Mouse (Mus musculus) limb, embryonic 12.5 days (tissue): ENCODE results near the gene Grik4. TPM values are rescaled to one million over a fixed set of nuclear protein-coding genes. Genes with fewer than 3 reads are reported as not detected.
"Not testable (repeated sequence)": the region's sequence is repeated elsewhere in the genome, so short reads cannot be mapped to it uniquely, and the experiment has no call there.

Experiments used
- ATAC-seq: fragments of 200-750 bp; cut with Nextera tagmentation; 2 replicates; pipeline ENCODE4 v1.8.0; 2017; ENCODE audit warnings: low read depth, moderate TSS enrichment; ENCODE audit not compliant: insufficient number of reproducible peaks, insufficient read depth, low FRiP score, low TSS enrichment
- H3K27ac ChIP-seq: fragments of 300-500 bp; sonication (generic); 2 replicates; pipeline ENCODE4 v1.5.1; 2016; ENCODE audit warnings: mild to moderate bottlenecking, moderate library complexity
- H3K27me3 ChIP-seq: fragments of 300-500 bp; sonication (generic); 2 replicates; pipeline ENCODE4 v1.6.1; 2016; ENCODE audit warnings: mild to moderate bottlenecking, moderate library complexity
- H3K36me3 ChIP-seq: fragments of 300-500 bp; sonication (generic); 2 replicates; pipeline ENCODE4 v1.6.1; 2016; ENCODE audit warnings: mild to moderate bottlenecking, moderate library complexity
- H3K4me1 ChIP-seq: fragments of 300-500 bp; sonication (generic); replicated peaks from 2 replicates; pipeline ENCODE4 v1.6.1; 2016
- H3K4me2 ChIP-seq: fragments of 300-500 bp; sonication (generic); 2 replicates; pipeline ENCODE4 v1.6.1; 2016; ENCODE audit warnings: mild to moderate bottlenecking, moderate library complexity
- H3K4me3 ChIP-seq: fragments of 300-500 bp; sonication (generic); replicated peaks from 2 replicates; pipeline ENCODE4 v1.5.1; 2016; ENCODE audit warnings: mild to moderate bottlenecking
- H3K9ac ChIP-seq: fragments of 300-500 bp; sonication (generic); replicated peaks from 2 replicates; pipeline ENCODE4 v1.6.1; 2016; ENCODE audit warnings: mild to moderate bottlenecking, moderate library complexity
- H3K9me3 ChIP-seq: fragments of 300-500 bp; sonication (generic); 2 replicates; pipeline ENCODE4 v1.6.1; 2016; ENCODE audit warnings: mild to moderate bottlenecking, moderate library complexity
- WGBS: fragments of 180-500 bp; shearing (Covaris S2); methylation state at CpG from one replicate; pipeline ENCODE4 v1.1.7; 2016; 5-methylcytosine and 5-hydroxymethylcytosine counted together
- polyA plus RNA-seq: library from polyadenylated mRNA; unstranded; fragments of >200 nt; fragmentation: Nextera tagmentation; extraction: Ambion mirVana; gene quantifications from 2 replicates; pipeline ENCODE4 v1.2.1, GENCODE M21; 2016

Gene Grik4
- 1.5 and 2.6 TPM in 2 replicates for polyA plus RNA-seq

GRCm38 (mm10) chr9:42943781-42944535 lies at the start of gene Grik4:
TSS of gene Grik4 (minus strand) at chr9:42944493.
- peak within 1 kb of the TSS; percentile 74 for H3K4me3 ChIP-seq
- H3K27me3 ChIP-seq: peaks cover 50% of the 10 kb centered on the region
- H3K9ac ChIP-seq: peak within 1 kb of the TSS; percentile 82
- H3K4me2 ChIP-seq: peak within 1 kb of the TSS; percentile 97
- H3K27ac ChIP-seq: no peak within 1 kb of the TSS
- peaks cover 15% of the 10 kb centered on the region for H3K4me1 ChIP-seq
- under 1% methylated on average over 46 of the region's 68 CpGs for WGBS
- H3K36me3 ChIP-seq: no peaks in the 10 kb centered on the region
- H3K9me3 ChIP-seq: no peaks in the 10 kb centered on the region
- peak; percentile 28; the same call in 1 of the 2 replicates for ATAC-seq

- Histone ChIP-seq H3K4me3 (no peak overlapping the region), H3K9me3 (no peaks in the 10 kb centered on the region), H3K4me1 (no peaks in the 10 kb centered on the region), H3K36me3 (peaks cover 75% of the 10 kb centered on the region), H3K27ac (no peak overlapping the region), H3K4me2 (no peak overlapping the region), H3K27me3 (no peaks in the 10 kb centered on the region), H3K9ac (no peak overlapping the region)
- ATAC-seq: no peak
- WGBS: 83% methylated on average over 4 of the region's 4 CpGs
Measured at GRCm38 (mm10) chr9:42993659-42994058, 49.4 kb upstream of the Grik4 start.

GRCm38 (mm10) chr9:42987988-42988387 lies 43.7 kb upstream of the Grik4 start:
- 91% methylated on average over 4 of the region's 4 CpGs for WGBS
- Histone ChIP-seq H3K4me1 (no peaks in the 10 kb centered on the region), H3K27me3 (no peaks in the 10 kb centered on the region), H3K36me3 (peaks cover 78% of the 10 kb centered on the region), H3K4me2 (no peak overlapping the region), H3K4me3 (no peak overlapping the region), H3K9me3 (no peaks in the 10 kb centered on the region), H3K27ac (no peak overlapping the region), H3K9ac (no peak overlapping the region)
- no peak for ATAC-seq

GRCm38 (mm10) chr9:42968894-42969521 lies 24.7 kb upstream of the Grik4 start:
- H3K27ac ChIP-seq: no peak overlapping the region
- H3K9me3 ChIP-seq: no peaks in the 10 kb centered on the region
- peaks cover 77% of the 10 kb centered on the region for H3K36me3 ChIP-seq
- H3K27me3 ChIP-seq: no peaks in the 10 kb centered on the region
- H3K4me1 ChIP-seq: peaks cover 5% of the 10 kb centered on the region; the same call in 1 of the 2 replicates
- 62% methylated on average over 11 of the region's 11 CpGs for WGBS
- ATAC-seq: no peak
- no peak overlapping the region for H3K4me3 ChIP-seq
- H3K9ac ChIP-seq: no peak overlapping the region
- H3K4me2 ChIP-seq: no peak overlapping the region

GRCm38 (mm10) chr9:42967731-42968130 lies 23.4 kb upstream of the Grik4 start:
- H3K4me3 ChIP-seq: no peak overlapping the region
- H3K36me3 ChIP-seq: peaks cover 64% of the 10 kb centered on the region
- H3K4me1 ChIP-seq: peaks cover 5% of the 10 kb centered on the region; the same call in 1 of the 2 replicates
- no peaks in the 10 kb centered on the region for H3K9me3 ChIP-seq
- H3K9ac ChIP-seq: no peak overlapping the region
- H3K4me2 ChIP-seq: no peak overlapping the region
- no peak for ATAC-seq
- no peaks in the 10 kb centered on the region for H3K27me3 ChIP-seq
- 90% methylated on average over 9 of the region's 9 CpGs for WGBS
- no peak overlapping the region for H3K27ac ChIP-seq

- not testable (repeated sequence) for H3K4me3 ChIP-seq, H3K27me3 ChIP-seq, H3K27ac ChIP-seq, H3K4me1 ChIP-seq, H3K9ac ChIP-seq, ATAC-seq, H3K9me3 ChIP-seq, H3K4me2 ChIP-seq
- 84% methylated on average over 3 of the region's 3 CpGs for WGBS
- H3K36me3 ChIP-seq: peaks cover 35% of the 10 kb centered on the region
Measured at GRCm38 (mm10) chr9:42964809-42965208, 20.5 kb upstream of the Grik4 start.

- no peak overlapping the region for H3K4me3 ChIP-seq
- WGBS: 76% methylated on average over 12 of the region's 12 CpGs
- H3K27ac ChIP-seq: peak overlapping the region; percentile 20; the same call in 1 of the 2 replicates
- no peaks in the 10 kb centered on the region for H3K9me3 ChIP-seq
- no peaks in the 10 kb centered on the region for H3K27me3 ChIP-seq
- peaks cover 30% of the 10 kb centered on the region for H3K36me3 ChIP-seq
- H3K4me1 ChIP-seq: peaks cover 5% of the 10 kb centered on the region; the same call in 1 of the 2 replicates
- no peak overlapping the region for H3K9ac ChIP-seq
- ATAC-seq: no peak
- H3K4me2 ChIP-seq: no peak overlapping the region
Measured at GRCm38 (mm10) chr9:42964366-42964765, 20.1 kb upstream of the Grik4 start.

- no peaks in the 10 kb centered on the region for H3K9me3 ChIP-seq
- H3K4me3 ChIP-seq: no peak overlapping the region
- H3K27ac ChIP-seq: no peak overlapping the region
- no peaks in the 10 kb centered on the region for H3K27me3 ChIP-seq
- peaks cover 5% of the 10 kb centered on the region; the same call in 1 of the 2 replicates for H3K4me1 ChIP-seq
- peaks cover 13% of the 10 kb centered on the region for H3K36me3 ChIP-seq
- 82% methylated on average over 6 of the region's 6 CpGs for WGBS
- H3K4me2 ChIP-seq: no peak overlapping the region
- no peak overlapping the region for H3K9ac ChIP-seq
- ATAC-seq: no peak
Measured at GRCm38 (mm10) chr9:42962506-42962905, 18.2 kb upstream of the Grik4 start.

- no peak for ATAC-seq
- no peaks in the 10 kb centered on the region for H3K36me3 ChIP-seq
- WGBS: 74% methylated on average over 7 of the region's 7 CpGs
Measured at GRCm38 (mm10) chr9:42958401-42958800, 14.1 kb upstream of the Grik4 start.

GRCm38 (mm10) chr9:42948381-42948780 lies 4.1 kb upstream of the Grik4 start:
- WGBS: 70% methylated on average over 1 of the region's 1 CpGs
- H3K4me1 ChIP-seq: peaks cover 3% of the 10 kb centered on the region
- no peak overlapping the region for H3K9ac ChIP-seq
- no peak overlapping the region for H3K4me2 ChIP-seq
- no peaks in the 10 kb centered on the region for H3K9me3 ChIP-seq
- no peaks in the 10 kb centered on the region for H3K36me3 ChIP-seq
- no peak overlapping the region for H3K27ac ChIP-seq
- peaks cover 24% of the 10 kb centered on the region for H3K27me3 ChIP-seq
- H3K4me3 ChIP-seq: no peak overlapping the region
- ATAC-seq: no peak

More at GRCm38 (mm10) chr9:42958401-42958800, 14.1 kb upstream of the Grik4 start:
- peaks cover 9% of the 10 kb centered on the region for H3K4me1 ChIP-seq
- H3K4me3 ChIP-seq: no peak overlapping the region
- H3K4me2 ChIP-seq: no peak overlapping the region
- H3K27ac ChIP-seq: no peak overlapping the region
- H3K9me3 ChIP-seq: peaks cover 9% of the 10 kb centered on the region; the same call in 1 of the 2 replicates
- H3K9ac ChIP-seq: no peak overlapping the region
- H3K27me3 ChIP-seq: no peaks in the 10 kb centered on the region

- WGBS: 63% methylated on average over 7 of the region's 7 CpGs
- H3K4me1 ChIP-seq: peaks cover 15% of the 10 kb centered on the region
Measured at GRCm38 (mm10) chr9:42945174-42945573, 881 bp upstream of the Grik4 start.

More at GRCm38 (mm10) chr9:42945174-42945573, 881 bp upstream of the Grik4 start:
- H3K27me3 ChIP-seq: peaks cover 46% of the 10 kb centered on the region
- no peaks in the 10 kb centered on the region for H3K9me3 ChIP-seq
- peak overlapping the region; percentile 74; the same call in 1 of the 2 replicates for H3K4me3 ChIP-seq
- ATAC-seq: no peak
- no peak overlapping the region for H3K27ac ChIP-seq
- no peak overlapping the region for H3K9ac ChIP-seq
- H3K4me2 ChIP-seq: peak overlapping the region; percentile 97; the same call in 1 of the 2 replicates
- no peaks in the 10 kb centered on the region for H3K36me3 ChIP-seq
